Mouse (Mus musculus): ENCODE measurements around the gene Anxa2. TPM values are rescaled to one million over a fixed set of nuclear protein-coding genes. Genes with fewer than 3 reads are reported as not detected.

Gene Anxa2
- 826 and 1,175 TPM in 2 replicates for polyA plus RNA-seq (2012; rRNA removed; ENCODE audit: low replicate concordance)

DNA sequence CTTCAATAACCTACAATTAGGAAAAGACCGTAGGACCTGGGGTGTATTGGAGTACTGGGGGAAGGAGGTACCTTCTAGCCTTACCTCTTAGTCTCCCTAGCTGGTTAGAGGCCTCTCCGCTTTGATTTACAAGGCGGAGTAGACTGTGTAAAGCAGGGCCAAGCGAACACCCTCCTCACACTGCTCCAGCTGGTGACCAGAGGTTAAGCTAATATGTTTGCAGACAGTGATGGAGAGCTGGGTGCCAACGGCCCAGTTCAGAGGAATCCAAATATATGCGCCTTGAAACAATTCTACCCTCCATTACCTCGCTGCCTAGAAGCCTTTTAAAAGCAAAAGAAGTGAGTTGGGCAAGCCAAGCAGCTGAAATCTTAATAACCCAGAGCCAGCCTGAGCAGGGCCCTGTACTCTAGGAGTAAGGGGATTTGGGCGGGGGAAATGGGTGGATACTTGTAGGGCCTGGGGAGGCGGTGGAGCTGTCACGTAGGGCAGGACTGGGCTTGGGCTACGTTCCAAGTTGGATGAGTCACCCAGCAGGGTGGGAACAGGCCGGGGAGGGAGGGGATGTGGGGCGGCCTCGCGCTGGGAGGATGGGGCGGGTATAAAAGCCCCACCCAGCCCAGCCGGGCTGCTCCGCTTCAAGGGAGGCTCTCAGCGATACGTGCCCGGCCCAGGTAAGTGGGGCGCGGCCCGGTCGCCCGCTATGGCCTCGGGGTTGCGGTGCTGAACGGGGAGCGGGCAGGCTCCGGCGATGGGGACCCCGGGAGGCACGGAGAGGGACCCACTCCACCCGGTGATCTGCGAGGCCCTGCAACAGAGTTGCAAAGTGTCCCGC, at the start of gene Anxa2:
Gene Anxa2 (plus strand): TSS at position 555 of the 835 bp plus-strand sequence.

Other genes starting within 250 kb of the Anxa2 start
- gene Ice2, start 55.7 kb upstream of the Anxa2 start, polyA plus RNA-seq (2012; rRNA removed; ENCODE audit: low replicate concordance): 3.2 and 4.7 TPM in 2 replicates